Comparison of ENCODE assay signal across 9 mouse cellular contexts in the genomic region with DNA sequence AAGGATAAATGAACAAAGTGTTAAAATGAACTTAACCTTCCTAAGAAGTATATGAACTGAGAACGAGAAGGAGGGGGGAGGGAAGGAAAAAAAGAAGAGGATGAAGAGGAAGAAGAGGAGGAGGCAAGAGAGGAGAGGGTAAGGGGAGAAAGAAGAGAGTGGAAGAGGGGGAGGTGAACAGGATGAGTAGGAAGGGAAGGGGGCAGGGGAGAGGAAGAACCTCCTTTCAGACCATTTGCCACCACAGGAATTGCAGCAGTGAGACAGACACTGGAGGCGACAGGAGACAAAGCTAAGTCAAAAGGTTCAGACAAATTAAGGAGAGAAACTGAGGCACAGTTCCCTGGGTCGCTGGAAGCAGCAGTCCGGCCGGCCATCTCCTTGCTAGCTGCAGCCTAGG. TPM values are rescaled to one million over a fixed set of nuclear protein-coding genes. Genes with fewer than 3 reads are reported as not detected.
DNase-seq lines count a peak whose midpoint lies in the region; ATAC-seq and TF ChIP-seq lines count a peak whose summit lies in the region.
"Had no signal": no experiment of that assay in that cellular context is flagged by ENCODE, and none has a peak within 500 bp of the region (broad histone marks: within the 10 kb centered on the region; RNA-seq: fewer than 3 reads in every experiment).

No protein-coding gene starts in this region.

- no peaks in the 10 kb centered on the region for H3K9me3 ChIP-seq in lung, embryonic 14.5 days (ENCODE audit: low read depth, low read length)
- H3K9me3 ChIP-seq in forebrain, embryonic 15.5 days: no peaks in the 10 kb centered on the region
- no peaks in the 10 kb centered on the region for H3K9me3 ChIP-seq in limb, embryonic 13.5 days

- H3K4me3 ChIP-seq in lung, embryonic 14.5 days (ENCODE audit: low read depth, low read length): peak overlapping the region; percentile 25
- H3K4me3 ChIP-seq in forebrain, embryonic 15.5 days: peak overlapping the region; percentile 31
- peak overlapping the region; percentile 38 for H3K4me3 ChIP-seq in limb, embryonic 13.5 days
- H3K4me3 ChIP-seq in olfactory bulb, adult 2 months (ENCODE audit: insufficient read depth, low read depth, low read length): peak overlapping the region; percentile 30

- 7% methylated on average over 5 of the region's 5 CpGs for WGBS in lung, embryonic 14.5 days
- 13% methylated on average over 5 of the region's 5 CpGs for WGBS in forebrain, embryonic 15.5 days
- 15% methylated on average over 5 of the region's 5 CpGs for WGBS in limb, embryonic 13.5 days
- WGBS in olfactory bulb, adult 2 months: 18% methylated on average over 5 of the region's 5 CpGs

- peak; percentile 16; the same call in 1 of the 2 replicates for ATAC-seq in lung, embryonic 14.5 days (ENCODE audit: insufficient read depth)
- ATAC-seq in forebrain, embryonic 15.5 days (replicated peaks): no peak
- no peak for ATAC-seq in limb, embryonic 13.5 days (ENCODE audit: low FRiP score, low read depth)
- ATAC-seq: Patski had no signal

- no peak overlapping the region for H3K9ac ChIP-seq in lung, embryonic 14.5 days
- H3K9ac ChIP-seq in forebrain, embryonic 15.5 days (replicated peaks): peak overlapping the region; percentile 14; the same call in 1 of the 2 replicates
- peak overlapping the region; percentile 59 for H3K9ac ChIP-seq in limb, embryonic 13.5 days

- H3K4me2 ChIP-seq in lung, embryonic 14.5 days: peak overlapping the region; percentile 62
- H3K4me2 ChIP-seq in forebrain, embryonic 15.5 days (replicated peaks): peak overlapping the region; percentile 57
- H3K4me2 ChIP-seq in limb, embryonic 13.5 days (replicated peaks): peak overlapping the region; percentile 70

- TF ChIP-seq POLR2A in olfactory bulb, adult 2 months (IDR thresholded peaks at IDR 0.05; ENCODE audit: insufficient read depth, low read depth, low read length): no peak

- no peak overlapping the region for H3K27ac ChIP-seq in lung, embryonic 14.5 days (ENCODE audit: low read depth)
- H3K27ac ChIP-seq in forebrain, embryonic 15.5 days (replicated peaks): no peak overlapping the region
- no peak overlapping the region for H3K27ac ChIP-seq in limb, embryonic 13.5 days
- H3K27ac ChIP-seq in olfactory bulb, adult 2 months (ENCODE audit: insufficient read depth, low read depth, low read length): no peak overlapping the region

- H3K4me1 ChIP-seq in lung, embryonic 14.5 days (ENCODE audit: insufficient read depth): peaks cover 6% of the 10 kb centered on the region; the same call in 1 of the 2 replicates
- H3K4me1 ChIP-seq in forebrain, embryonic 15.5 days: peaks cover 7% of the 10 kb centered on the region
- peaks cover 12% of the 10 kb centered on the region for H3K4me1 ChIP-seq in limb, embryonic 13.5 days
- peaks cover 7% of the 10 kb centered on the region; the same call in 1 of the 2 replicates for H3K4me1 ChIP-seq in olfactory bulb, adult 2 months (ENCODE audit: control insufficient read depth, insufficient read depth, low read length)

- DNase-seq in lung, embryonic 14.5 days: no peak
- no peak for DNase-seq in lung, postnatal 4 days
- DNase-seq in ovary, adult 18-20 months (ENCODE audit: low spot score): no peak
- DNase-seq in layer of hippocampus, adult 11-12 months (ENCODE audit: low spot score): no peak
- no peak for DNase-seq in urinary bladder, adult 18-20 months (ENCODE audit: low spot score in 2 of 2)

- H3K36me3 ChIP-seq in lung, embryonic 14.5 days (ENCODE audit: insufficient read depth): no peaks in the 10 kb centered on the region
- no peaks in the 10 kb centered on the region for H3K36me3 ChIP-seq in forebrain, embryonic 15.5 days
- H3K36me3 ChIP-seq in limb, embryonic 13.5 days: no peaks in the 10 kb centered on the region

- no peak for TF ChIP-seq CTCF in lung, embryonic 14.5 days (IDR thresholded peaks at IDR 0.05; ENCODE audit: low read depth)
- no peak for TF ChIP-seq CTCF in olfactory bulb, adult 2 months (IDR thresholded peaks at IDR 0.05; ENCODE audit: insufficient read depth, low read depth, low read length)

- H3K27me3 ChIP-seq in lung, embryonic 14.5 days (ENCODE audit: insufficient read depth, low read length): no peaks in the 10 kb centered on the region
- H3K27me3 ChIP-seq in forebrain, embryonic 15.5 days: no peaks in the 10 kb centered on the region
- peaks cover 19% of the 10 kb centered on the region for H3K27me3 ChIP-seq in limb, embryonic 13.5 days

RNA-seq across cellular contexts. Expression of gene Deup1, which starts 0.3 kb away (rescaled TPM):
- polyA plus RNA-seq in lung, embryonic 14.5 days (2014; fragmentation: Nextera tagmentation; extraction: Ambion mirVana): 1.1 and 2.1 TPM in 2 replicates
- polyA plus RNA-seq in forebrain, embryonic 15.5 days (2015; fragmentation: Nextera tagmentation; extraction: Ambion mirVana): 1.6 and 1.9 TPM in 2 replicates
- 0.09 and 0.15 TPM in 2 replicates for polyA plus RNA-seq in limb, embryonic 13.5 days (2015; fragmentation: Nextera tagmentation; extraction: Ambion mirVana)
- not detected in 2 replicates for polyA plus RNA-seq in olfactory bulb, adult 2 months (2012; ENCODE audit: insufficient read depth, insufficient read length, low replicate concordance, missing spikeins)
- polyA plus RNA-seq: Patski had no signal
